Mouse (Mus musculus) hindbrain, embryonic 10.5 days (tissue): ENCODE measurements around the gene Sbno1. TPM values are rescaled to one million over a fixed set of nuclear protein-coding genes. Genes with fewer than 3 reads are reported as not detected.

Experiments
- DNase-seq: peaks from one replicate; pipeline ENCODE4 v3.0.0-alpha.2; 2017; ENCODE audit warnings: low spot score
- H3K27ac ChIP-seq: fragments of 300-500 bp; sonication (generic); 2 replicates; pipeline ENCODE4 v1.5.1; 2016; ENCODE audit warnings: mild to moderate bottlenecking, moderate library complexity
- H3K27me3 ChIP-seq: fragments of 300-500 bp; sonication (generic); 2 replicates; pipeline ENCODE4 v1.6.1; 2016; ENCODE audit warnings: mild to moderate bottlenecking; ENCODE audit not compliant: poor library complexity, insufficient read depth, severe bottlenecking
- H3K36me3 ChIP-seq: fragments of 300-500 bp; sonication (generic); 2 replicates; pipeline ENCODE4 v1.6.1; 2016; ENCODE audit warnings: mild to moderate bottlenecking, moderate library complexity
- H3K4me1 ChIP-seq: fragments of 300-500 bp; sonication (generic); replicated peaks from 2 replicates; pipeline ENCODE4 v1.6.1; 2016; ENCODE audit warnings: mild to moderate bottlenecking
- H3K4me3 ChIP-seq: fragments of 300-500 bp; sonication (generic); 2 replicates; pipeline ENCODE4 v1.5.1; 2016; ENCODE audit warnings: mild to moderate bottlenecking, moderate library complexity
- H3K9me3 ChIP-seq: fragments of 300-500 bp; sonication (generic); 2 replicates; pipeline ENCODE4 v1.6.1; 2016; ENCODE audit warnings: mild to moderate bottlenecking, moderate library complexity
- WGBS: fragments of 180-500 bp; shearing (Covaris S2); methylation state at CpG from one replicate; pipeline ENCODE4 v1.1.7; 2016; 5-methylcytosine and 5-hydroxymethylcytosine counted together
- polyA plus RNA-seq: library from polyadenylated mRNA; unstranded; fragments of >200 nt; fragmentation: Nextera tagmentation; extraction: Ambion mirVana; gene quantifications from 2 replicates; pipeline ENCODE4 v1.2.1, GENCODE M21; 2016

Sbno1 gene
- polyA plus RNA-seq, 1 experiment from 2014 or later = 84.6 TPM

DNA sequence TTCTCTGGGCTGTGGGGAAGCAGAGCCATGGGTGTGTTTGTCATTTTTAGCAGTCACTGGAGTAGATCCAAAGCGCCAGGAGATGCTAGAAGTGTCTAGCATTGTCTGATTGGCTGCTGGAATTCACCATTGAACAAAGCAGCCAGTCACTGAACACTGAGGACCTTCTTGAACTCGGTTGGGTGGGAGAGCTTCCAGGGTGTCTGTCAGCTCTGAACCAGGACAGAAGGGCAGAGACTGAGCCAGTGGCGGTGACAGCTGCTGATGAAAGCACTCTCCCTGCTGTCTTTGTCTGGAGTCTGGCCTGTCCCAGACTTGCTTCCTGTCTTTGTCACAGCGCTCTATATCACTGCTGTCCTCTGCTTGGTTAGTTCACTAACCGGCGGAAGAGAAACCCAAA is 91.4 kb downstream of the Sbno1 start:
- WGBS = 34% methylated on average over 6 of the region's 6 CpGs
- peak; percentile 70 for DNase-seq
- H3K36me3 ChIP-seq = peaks cover 15% of the 10 kb centered on the region
- H3K4me3 ChIP-seq = no peak overlapping the region
- H3K4me1 ChIP-seq = peaks cover 57% of the 10 kb centered on the region
- H3K9me3 ChIP-seq = no peaks in the 10 kb centered on the region
- H3K27ac ChIP-seq = peak overlapping the region; percentile 87
- H3K27me3 ChIP-seq = no peaks in the 10 kb centered on the region

GRCm38 (mm10) chr5:124330086-124330485 is 95.7 kb downstream of the Sbno1 start:
- no peak overlapping the region for H3K27ac ChIP-seq
- WGBS = 94% methylated on average over 6 of the region's 6 CpGs
- H3K27me3 ChIP-seq = no peaks in the 10 kb centered on the region
- peaks cover 5% of the 10 kb centered on the region; the same call in 1 of the 2 replicates for H3K36me3 ChIP-seq
- H3K4me3 ChIP-seq = no peak overlapping the region
- H3K4me1 ChIP-seq = peaks cover 44% of the 10 kb centered on the region
- H3K9me3 ChIP-seq = no peaks in the 10 kb centered on the region
- DNase-seq = no peak

GRCm38 (mm10) chr5:124327510-124328364 is 98.1 kb downstream of the Sbno1 start, which contains the start of the genes Mphosph9 and 2810006K23Rik:
TSS of gene Mphosph9 (minus strand) at chr5:124327972.
TSS of gene 2810006K23Rik (plus strand) at chr5:124328089.
- Histone ChIP-seq H3K27me3 (no peaks in the 10 kb centered on the region), H3K4me3 (peak within 1 kb of the TSS; percentile 79), H3K27ac (peak within 1 kb of the TSS; percentile 99), H3K36me3 (peaks cover 26% of the 10 kb centered on the region), H3K9me3 (no peaks in the 10 kb centered on the region), H3K4me1 (peaks cover 25% of the 10 kb centered on the region)
- DNase-seq = peak; percentile 100
- under 1% methylated on average over 72 of the region's 72 CpGs for WGBS

DNA sequence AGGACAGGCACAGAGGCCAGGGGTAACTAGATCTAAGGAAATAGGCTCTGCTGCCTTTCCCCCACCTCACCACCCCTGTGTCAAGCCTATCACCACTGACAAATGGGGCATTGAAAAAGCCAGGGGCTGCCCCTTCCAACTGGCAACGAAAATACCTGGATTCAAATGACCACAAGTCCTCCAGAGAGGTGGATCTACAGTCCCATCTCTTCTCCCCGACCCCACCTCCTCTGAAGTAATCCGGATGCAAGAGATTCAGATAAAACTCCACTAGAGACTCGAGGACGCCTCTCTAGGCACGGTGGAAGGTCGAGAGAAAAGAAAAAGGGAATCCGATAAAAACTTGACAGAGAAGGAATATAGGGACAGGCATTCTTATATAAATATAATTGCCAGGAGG is 99.0 kb downstream of the Sbno1 start:
- 5% methylated on average over 8 of the region's 8 CpGs for WGBS
- H3K27ac ChIP-seq = peak overlapping the region; percentile 99
- DNase-seq = no peak
- H3K36me3 ChIP-seq = peaks cover 35% of the 10 kb centered on the region
- peak overlapping the region; percentile 79 for H3K4me3 ChIP-seq
- H3K4me1 ChIP-seq = peaks cover 25% of the 10 kb centered on the region
- H3K9me3 ChIP-seq = no peaks in the 10 kb centered on the region
- H3K27me3 ChIP-seq = no peaks in the 10 kb centered on the region

Other genes with a start within 250 kb of the Sbno1 start
- 3.2 and 3.6 TPM in 2 replicates for gene Pitpnm2, start 176.2 kb downstream of the Sbno1 start, polyA plus RNA-seq
- gene Mphosph9, start 98.0 kb downstream of the Sbno1 start, polyA plus RNA-seq = 17.3 and 19.3 TPM in 2 replicates
- 26.9 and 27.7 TPM in 2 replicates for gene 2810006K23Rik, start 97.9 kb downstream of the Sbno1 start, polyA plus RNA-seq
- 71.2 and 95.2 TPM in 2 replicates for gene Cdk2ap1, start 62.9 kb downstream of the Sbno1 start, polyA plus RNA-seq
- gene Kmt5a, start 13.9 kb upstream of the Sbno1 start, polyA plus RNA-seq = 34.3 and 43.7 TPM in 2 replicates
- 21.5 and 23.1 TPM in 2 replicates for gene Rilpl2, start 52.4 kb upstream of the Sbno1 start, polyA plus RNA-seq
- 29.7 and 35.4 TPM in 2 replicates for gene Snrnp35, start 57.1 kb upstream of the Sbno1 start, polyA plus RNA-seq
- 19.6 and 22.8 TPM in 2 replicates for gene Rilpl1, start 105.4 kb upstream of the Sbno1 start, polyA plus RNA-seq
- gene Tmed2, start 114.7 kb upstream of the Sbno1 start, polyA plus RNA-seq = 396 and 457 TPM in 2 replicates
- 19.2 and 19.6 TPM in 2 replicates for gene Ddx55, start 126.9 kb upstream of the Sbno1 start, polyA plus RNA-seq
- 81.6 and 84.9 TPM in 2 replicates for gene Eif2b1, start 153.1 kb upstream of the Sbno1 start, polyA plus RNA-seq
- 81.4 and 98.7 TPM in 2 replicates for gene Gtf2h3, start 153.1 kb upstream of the Sbno1 start, polyA plus RNA-seq
- 46.7 and 50.6 TPM in 2 replicates for gene Atp6v0a2, start 202.6 kb upstream of the Sbno1 start, polyA plus RNA-seq